Mouse (Mus musculus) forebrain, embryonic 15.5 days (tissue): ENCODE measurements at regions not wholly inside any gene's neighbourhood (a gene's known extent, or its start where the extent isn't known, plus 50 kb on each side); places are given as distances from the start of the nearest gene placed in this dataset.

Experiments used
- ATAC-seq: fragments of 200-750 bp; cut with Nextera tagmentation; replicated peaks from 2 replicates; pipeline ENCODE4 v1.8.0; 2017; ENCODE audit warnings: mild to moderate bottlenecking, moderate TSS enrichment, moderate library complexity
- H3K27ac ChIP-seq: fragments of 300-500 bp; sonication (generic); replicated peaks from 2 replicates; pipeline ENCODE4 v1.5.1; 2015; ENCODE audit warnings: mild to moderate bottlenecking, inconsistent platforms
- H3K27me3 ChIP-seq: fragments of 300-500 bp; sonication (generic); 2 replicates; pipeline ENCODE4 v1.6.1; 2015; ENCODE audit warnings: inconsistent platforms
- H3K36me3 ChIP-seq: fragments of 300-500 bp; sonication (generic); 2 replicates; pipeline ENCODE4 v1.6.1; 2015; ENCODE audit warnings: mild to moderate bottlenecking, inconsistent platforms
- H3K4me1 ChIP-seq: fragments of 300-500 bp; sonication (generic); 2 replicates; pipeline ENCODE4 v1.6.1; 2015; ENCODE audit warnings: inconsistent platforms
- H3K4me2 ChIP-seq: fragments of 300-500 bp; sonication (generic); replicated peaks from 2 replicates; pipeline ENCODE4 v1.6.1; 2015; ENCODE audit warnings: mild to moderate bottlenecking, inconsistent platforms
- H3K4me3 ChIP-seq: fragments of 300-500 bp; sonication (generic); 2 replicates; pipeline ENCODE4 v1.5.1; 2015; ENCODE audit warnings: mild to moderate bottlenecking, inconsistent platforms
- H3K9ac ChIP-seq: fragments of 300-500 bp; sonication (generic); replicated peaks from 2 replicates; pipeline ENCODE4 v1.6.1; 2015; ENCODE audit warnings: mild to moderate bottlenecking, inconsistent platforms
- H3K9me3 ChIP-seq: fragments of 300-500 bp; sonication (generic); 2 replicates; pipeline ENCODE4 v1.6.1; 2016; ENCODE audit warnings: inconsistent platforms
- WGBS: fragments of 180-500 bp; shearing (Covaris S2); methylation state at CpG from one replicate; pipeline ENCODE4 v1.1.7; 2015; ENCODE audit warnings: mixed read lengths; 5-methylcytosine and 5-hydroxymethylcytosine counted together

DNA sequence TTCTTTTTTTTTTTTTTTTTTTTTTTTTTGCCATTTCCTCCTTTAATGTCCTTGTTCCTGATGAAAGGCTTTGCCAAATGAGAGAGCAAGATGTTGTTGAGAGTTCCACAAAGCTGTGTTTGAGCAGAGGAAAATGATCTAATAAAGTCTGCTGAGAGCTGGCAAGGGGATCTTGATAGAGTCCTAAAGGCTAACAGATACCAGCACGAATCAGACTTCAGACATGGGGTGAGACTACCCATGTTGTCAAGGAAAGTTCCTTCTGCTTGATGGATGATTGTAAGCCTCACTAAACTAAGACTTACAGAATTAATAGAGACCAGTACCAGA, 665.2 kb upstream of the Fam92a start:
- Histone ChIP-seq H3K27me3 (no peaks in the 10 kb centered on the region), H3K4me2 (no peak overlapping the region), H3K9me3 (no peaks in the 10 kb centered on the region), H3K4me1 (no peaks in the 10 kb centered on the region), H3K36me3 (no peaks in the 10 kb centered on the region), H3K4me3 (no peak overlapping the region), H3K9ac (no peak overlapping the region), H3K27ac (no peak overlapping the region)
- ATAC-seq = no peak
- 67% methylated on average over 1 of the region's 1 CpGs for WGBS

DNA sequence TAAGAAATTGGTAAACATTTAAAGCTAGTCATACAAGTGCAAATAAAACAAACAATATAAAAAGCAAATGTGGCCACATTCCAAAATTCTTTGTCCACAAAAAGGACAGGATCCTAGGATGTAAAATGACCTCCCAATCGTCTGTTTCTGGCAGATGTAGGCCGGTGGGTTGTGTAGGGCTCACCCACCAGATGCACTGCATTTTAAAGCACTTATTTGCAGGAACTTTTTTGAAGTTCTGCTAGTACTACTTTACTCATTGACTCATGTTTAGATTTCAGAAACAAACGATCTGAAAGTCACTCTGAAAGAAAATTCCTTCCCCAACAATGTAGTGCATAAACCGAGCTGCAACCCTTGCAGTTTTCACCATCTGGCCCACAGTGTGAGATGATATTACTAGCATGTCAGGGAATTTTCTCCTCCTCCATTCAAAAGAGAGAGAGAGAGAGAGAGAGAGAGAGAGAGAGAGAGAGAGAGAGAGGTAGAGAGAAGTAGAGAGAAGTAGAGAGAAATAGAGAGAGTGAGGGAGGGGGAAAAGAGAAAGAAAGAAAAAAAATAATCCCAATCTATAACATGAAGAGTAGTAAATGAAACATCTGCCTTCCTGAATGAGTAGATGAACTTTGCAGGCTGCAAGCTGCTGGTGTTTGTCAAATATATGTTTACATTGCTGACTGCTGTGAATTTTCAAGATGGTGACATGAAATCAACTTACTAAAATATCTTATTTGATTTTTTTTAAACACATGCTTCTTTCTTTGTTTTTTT, 664.7 kb upstream of the Fam92a start:
- no peak overlapping the region for H3K4me3 ChIP-seq
- no peak overlapping the region for H3K9ac ChIP-seq
- H3K9me3 ChIP-seq = no peaks in the 10 kb centered on the region
- H3K27me3 ChIP-seq = no peaks in the 10 kb centered on the region
- ATAC-seq = no peak
- no peaks in the 10 kb centered on the region for H3K4me1 ChIP-seq
- 76% methylated on average over 4 of the region's 4 CpGs for WGBS
- no peaks in the 10 kb centered on the region for H3K36me3 ChIP-seq
- H3K27ac ChIP-seq = no peak overlapping the region
- H3K4me2 ChIP-seq = no peak overlapping the region

DNA sequence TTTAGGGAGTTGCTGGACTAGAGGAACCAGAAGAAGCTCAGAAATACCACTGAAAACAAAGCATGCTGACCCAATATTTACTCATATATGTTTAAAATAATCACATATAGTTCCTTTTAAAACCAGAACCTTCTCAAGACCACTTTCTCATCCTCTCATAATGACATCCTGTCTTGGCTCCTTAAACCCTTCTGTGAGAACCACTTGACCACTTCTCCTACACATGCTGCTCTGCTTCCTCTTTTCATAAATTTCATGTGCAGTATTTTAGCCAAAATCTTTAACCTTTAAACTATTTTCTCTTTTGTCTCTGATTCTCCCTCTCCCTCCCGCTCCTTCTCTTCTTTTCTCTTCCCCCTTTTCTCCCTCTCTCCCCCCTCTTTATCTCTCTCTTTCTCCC, 654.6 kb upstream of the Fam92a start:
- Histone ChIP-seq H3K9ac (no peak overlapping the region), H3K4me3 (no peak overlapping the region), H3K27me3 (no peaks in the 10 kb centered on the region), H3K4me2 (no peak overlapping the region), H3K4me1 (no peaks in the 10 kb centered on the region), H3K9me3 (no peaks in the 10 kb centered on the region), H3K27ac (no peak overlapping the region), H3K36me3 (no peaks in the 10 kb centered on the region)
- 92% methylated on average over 1 of the region's 1 CpGs for WGBS
- ATAC-seq = no peak

DNA sequence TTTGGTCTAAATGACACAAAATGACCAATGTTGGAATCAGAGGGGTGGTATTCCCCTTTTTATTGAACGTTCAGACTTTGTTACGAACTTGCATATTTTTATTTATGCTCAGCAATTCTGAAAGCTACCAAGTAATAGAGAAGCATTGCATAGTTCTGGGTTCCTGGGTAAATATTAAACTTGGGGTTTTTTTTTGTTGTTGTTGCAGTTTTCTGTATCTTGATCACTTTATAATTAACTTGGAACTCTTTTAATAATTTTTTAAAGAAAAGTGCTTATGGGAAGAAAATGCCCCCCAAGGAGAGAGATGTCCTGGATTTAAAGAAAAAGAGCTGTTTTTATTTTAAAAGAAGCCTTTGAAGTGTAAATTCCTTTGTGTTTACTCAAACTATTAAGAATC, 642.4 kb upstream of the Fam92a start:
- no peaks in the 10 kb centered on the region for H3K9me3 ChIP-seq
- H3K27me3 ChIP-seq = no peaks in the 10 kb centered on the region
- H3K4me3 ChIP-seq = no peak overlapping the region
- no peak overlapping the region for H3K27ac ChIP-seq
- WGBS = 91% methylated on average over 2 of the region's 2 CpGs
- H3K4me2 ChIP-seq = no peak overlapping the region
- no peaks in the 10 kb centered on the region for H3K36me3 ChIP-seq
- no peaks in the 10 kb centered on the region for H3K4me1 ChIP-seq
- no peak for ATAC-seq
- H3K9ac ChIP-seq = no peak overlapping the region

DNA sequence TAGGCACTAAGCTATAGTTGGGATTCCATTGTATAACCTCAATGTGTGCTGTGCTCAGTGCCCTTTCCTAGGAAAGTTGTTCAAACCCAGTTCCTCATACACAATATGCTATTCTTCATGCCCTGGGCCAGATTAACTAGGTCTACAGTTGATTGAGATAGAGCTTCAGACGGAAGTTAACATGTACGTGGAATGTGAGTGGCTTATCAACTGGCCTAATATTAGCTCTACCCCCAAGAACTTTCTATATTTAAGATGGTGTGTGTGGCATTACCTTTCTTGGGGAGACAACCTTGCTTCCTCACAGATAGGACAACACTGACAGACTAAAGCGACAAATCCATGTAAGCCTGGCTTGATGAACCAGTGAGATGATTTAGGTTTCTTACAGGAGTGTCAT, 629.4 kb upstream of the Fam92a start:
- Histone ChIP-seq H3K4me3 (no peak overlapping the region), H3K27me3 (no peaks in the 10 kb centered on the region), H3K27ac (no peak overlapping the region), H3K36me3 (no peaks in the 10 kb centered on the region), H3K4me1 (no peaks in the 10 kb centered on the region), H3K9ac (no peak overlapping the region), H3K9me3 (no peaks in the 10 kb centered on the region), H3K4me2 (no peak overlapping the region)
- no peak for ATAC-seq
- 94% methylated on average over 3 of the region's 3 CpGs for WGBS

DNA sequence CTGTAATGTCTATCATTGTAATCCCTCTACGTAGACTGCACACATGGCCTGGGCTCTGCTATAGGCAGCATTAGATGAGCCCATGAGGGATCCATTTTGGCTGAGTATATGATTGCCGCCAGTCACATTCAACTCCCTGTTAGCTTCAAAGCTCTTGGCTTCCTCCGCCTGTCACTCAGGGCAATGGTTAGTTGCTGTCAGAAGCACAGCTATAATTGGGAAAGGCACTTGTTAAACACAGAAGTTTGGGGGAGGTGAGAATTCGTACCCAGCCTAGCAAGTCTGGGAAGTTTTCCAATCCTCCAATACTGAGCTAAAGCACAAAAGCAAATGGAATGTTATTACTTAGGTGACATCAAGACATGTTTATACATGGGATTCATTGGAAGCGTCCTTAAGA, 627.7 kb upstream of the Fam92a start:
- Histone ChIP-seq H3K9ac (no peak overlapping the region), H3K4me2 (no peak overlapping the region), H3K27me3 (no peaks in the 10 kb centered on the region), H3K4me3 (no peak overlapping the region), H3K9me3 (no peaks in the 10 kb centered on the region), H3K27ac (peak overlapping the region; percentile 36; the same call in 1 of the 2 replicates), H3K36me3 (no peaks in the 10 kb centered on the region), H3K4me1 (no peaks in the 10 kb centered on the region)
- ATAC-seq = peak; percentile 91
- WGBS = 38% methylated on average over 5 of the region's 5 CpGs

DNA sequence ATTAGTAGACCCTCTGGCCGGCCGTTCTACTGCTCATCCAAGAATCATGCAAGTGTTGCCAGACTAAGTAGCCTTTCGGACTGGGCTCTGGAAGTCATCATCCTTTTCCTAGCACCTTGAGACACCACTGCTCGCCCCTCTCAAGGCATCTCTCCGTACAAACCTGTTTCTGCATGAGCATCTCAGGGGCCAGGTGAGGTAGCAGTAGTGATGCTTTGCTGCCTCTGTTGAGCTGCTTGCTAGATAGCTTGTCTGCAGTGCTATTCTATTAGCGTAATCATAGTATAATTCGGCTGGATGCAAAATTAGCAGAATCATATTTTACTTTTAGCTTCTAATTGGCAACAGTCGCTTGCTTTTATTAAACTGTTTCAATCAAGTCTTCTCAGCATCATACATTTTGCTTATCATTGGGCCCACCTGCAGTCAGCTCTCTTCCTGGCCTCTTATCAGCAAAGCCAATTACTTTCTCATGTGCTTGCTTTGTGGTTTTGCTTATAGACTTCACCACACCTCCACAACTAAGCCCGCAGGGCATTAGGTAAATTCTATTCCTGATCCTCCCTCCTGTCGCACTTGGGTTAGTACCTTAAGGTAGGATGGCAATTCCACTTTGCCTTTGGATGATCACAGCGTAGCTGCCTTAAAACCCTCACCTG, 621.1 kb upstream of the Fam92a start:
- H3K9me3 ChIP-seq = no peaks in the 10 kb centered on the region
- H3K4me1 ChIP-seq = peaks cover 8% of the 10 kb centered on the region
- no peak for ATAC-seq
- H3K36me3 ChIP-seq = no peaks in the 10 kb centered on the region
- H3K27me3 ChIP-seq = no peaks in the 10 kb centered on the region
- H3K4me3 ChIP-seq = no peak overlapping the region
- no peak overlapping the region for H3K27ac ChIP-seq
- 76% methylated on average over 11 of the region's 11 CpGs for WGBS
- H3K9ac ChIP-seq = no peak overlapping the region
- no peak overlapping the region for H3K4me2 ChIP-seq

DNA sequence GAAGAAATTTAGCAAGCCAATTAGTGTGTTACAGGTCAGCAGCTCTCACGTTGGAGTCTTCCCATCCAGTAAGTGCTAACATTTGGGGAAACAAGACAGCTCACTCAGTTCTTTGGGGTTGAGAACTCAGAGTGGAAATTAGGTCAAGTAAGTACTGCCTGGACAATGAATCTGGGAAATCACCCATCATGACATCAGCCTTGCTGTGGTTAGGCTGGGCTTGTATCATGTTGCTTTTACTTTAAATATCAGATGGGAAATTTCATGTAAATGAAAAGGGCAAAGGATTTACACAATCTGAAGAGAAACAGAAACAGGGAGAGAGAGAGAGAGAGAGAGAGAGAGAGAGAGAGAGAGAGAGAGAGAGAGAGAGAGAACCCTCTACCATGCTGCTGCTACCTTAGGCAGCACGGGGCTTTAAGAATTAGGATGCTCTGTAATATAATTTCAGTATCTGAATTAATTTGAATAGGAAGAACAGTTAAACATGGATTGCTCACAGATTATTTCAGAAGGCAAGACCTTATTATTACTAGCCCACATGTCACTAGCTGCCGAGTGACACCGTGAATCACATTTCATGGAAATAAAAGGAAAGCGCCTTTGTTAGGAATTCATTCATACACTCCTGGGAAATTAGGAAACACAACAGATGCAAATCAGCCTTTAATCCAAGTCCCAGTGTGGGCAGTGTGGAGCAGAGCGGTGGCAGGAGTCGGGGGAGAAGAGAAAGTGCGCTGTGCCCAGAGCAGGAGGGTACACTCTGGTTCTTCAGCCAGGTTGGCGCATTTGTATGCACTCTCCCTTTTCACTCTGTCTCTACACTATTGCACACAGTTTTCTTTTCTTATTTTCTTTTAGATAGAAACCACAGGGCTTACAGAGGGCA, 620.2 kb upstream of the Fam92a start:
- Histone ChIP-seq H3K9ac (no peak overlapping the region), H3K4me1 (peaks cover 8% of the 10 kb centered on the region), H3K9me3 (no peaks in the 10 kb centered on the region), H3K4me2 (peak overlapping the region; percentile 14; the same call in 1 of the 2 replicates), H3K36me3 (no peaks in the 10 kb centered on the region), H3K27me3 (no peaks in the 10 kb centered on the region), H3K27ac (no peak overlapping the region), H3K4me3 (no peak overlapping the region)
- ATAC-seq = peak; percentile 57; the same call in 1 of the 2 replicates
- WGBS = 31% methylated on average over 9 of the region's 9 CpGs

DNA sequence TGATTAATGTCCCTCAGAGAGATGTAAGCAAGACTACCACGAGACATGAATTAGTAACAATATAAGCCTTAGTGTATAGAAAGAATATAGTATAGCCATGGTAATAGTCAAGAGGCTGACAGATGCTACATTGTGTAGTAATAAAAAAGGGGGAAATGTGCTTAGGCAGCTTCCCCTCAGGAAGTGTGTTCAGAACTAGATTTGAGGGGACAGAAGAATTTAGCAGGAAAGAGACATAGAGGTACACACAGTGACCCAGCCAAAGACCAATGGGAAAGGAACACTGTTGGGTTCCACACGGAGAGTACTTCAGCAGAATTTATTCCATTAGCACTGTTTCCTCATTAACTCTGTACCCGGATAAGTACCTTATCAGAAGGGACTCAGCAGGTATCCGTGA, 614.0 kb upstream of the Fam92a start:
- Histone ChIP-seq H3K4me1 (no peaks in the 10 kb centered on the region), H3K27me3 (no peaks in the 10 kb centered on the region), H3K9ac (no peak overlapping the region), H3K4me2 (no peak overlapping the region), H3K9me3 (no peaks in the 10 kb centered on the region), H3K4me3 (no peak overlapping the region), H3K36me3 (no peaks in the 10 kb centered on the region), H3K27ac (no peak overlapping the region)
- 61% methylated on average over 4 of the region's 4 CpGs for WGBS
- no peak for ATAC-seq

DNA sequence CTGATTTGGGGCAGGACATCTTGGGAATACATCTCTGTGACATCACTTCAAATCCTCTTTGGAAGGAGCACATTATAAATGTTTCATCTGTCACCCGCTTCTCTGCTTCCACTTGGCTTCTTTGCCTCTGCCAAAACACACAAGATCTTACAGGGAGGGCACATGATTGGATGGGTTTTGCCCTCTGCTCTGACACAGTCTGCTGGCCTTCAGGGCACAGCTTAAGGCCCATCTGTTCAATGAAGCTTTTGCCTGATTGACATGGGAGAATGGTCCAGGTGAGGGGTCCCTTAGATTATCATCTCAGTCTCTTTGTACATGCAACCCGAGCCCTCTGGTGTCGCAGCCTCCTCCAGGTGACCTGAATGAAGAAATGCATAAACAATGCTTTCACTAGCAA, 612.7 kb upstream of the Fam92a start:
- H3K9ac ChIP-seq = no peak overlapping the region
- no peaks in the 10 kb centered on the region for H3K27me3 ChIP-seq
- H3K4me3 ChIP-seq = no peak overlapping the region
- no peaks in the 10 kb centered on the region for H3K4me1 ChIP-seq
- no peak overlapping the region for H3K27ac ChIP-seq
- no peaks in the 10 kb centered on the region for H3K36me3 ChIP-seq
- ATAC-seq = no peak
- no peak overlapping the region for H3K4me2 ChIP-seq
- no peaks in the 10 kb centered on the region for H3K9me3 ChIP-seq
- 76% methylated on average over 3 of the region's 3 CpGs for WGBS

DNA sequence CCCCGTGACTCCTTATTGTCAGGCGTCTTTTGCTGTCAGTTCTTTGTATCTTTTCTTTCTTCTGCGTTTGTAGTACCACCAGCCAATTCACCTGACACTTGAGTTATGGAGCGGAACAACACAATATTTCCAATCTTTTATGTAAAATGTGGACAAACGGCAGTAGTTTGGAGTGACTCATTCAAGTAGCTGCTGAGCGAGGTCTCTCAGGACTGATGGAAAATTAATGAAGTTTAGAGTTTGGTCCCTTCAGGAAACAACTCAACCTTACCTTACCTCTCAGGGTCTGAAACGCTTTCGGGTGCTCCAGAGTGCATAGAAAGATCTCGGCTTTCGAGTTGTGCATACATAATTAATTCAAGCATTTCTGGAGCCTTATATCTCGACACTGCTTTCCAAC, 612.3 kb upstream of the Fam92a start:
- WGBS = 74% methylated on average over 11 of the region's 11 CpGs
- no peaks in the 10 kb centered on the region for H3K9me3 ChIP-seq
- no peak overlapping the region for H3K27ac ChIP-seq
- no peak for ATAC-seq
- H3K4me2 ChIP-seq = no peak overlapping the region
- H3K4me3 ChIP-seq = no peak overlapping the region
- H3K27me3 ChIP-seq = no peaks in the 10 kb centered on the region
- no peaks in the 10 kb centered on the region for H3K36me3 ChIP-seq
- H3K4me1 ChIP-seq = no peaks in the 10 kb centered on the region
- H3K9ac ChIP-seq = no peak overlapping the region
